Mouse (Mus musculus): ENCODE measurements around the gene Gm5129. TPM values are rescaled to one million over a fixed set of nuclear protein-coding genes. Genes with fewer than 3 reads are reported as not detected.
"Not testable (repeated sequence)": the region's sequence is repeated elsewhere in the genome, so short reads cannot be mapped to it uniquely, and the experiment has no call there.

Gm5129 gene
- not detected for polyA plus RNA-seq (2017; shearing (Covaris generic))

GRCm38 (mm10) chr5:29735557-29736061 is at the start of gene Gm5129, which contains the start of gene Dnajb6:
Gene Gm5129 (minus strand): TSS chr5:29735936.
Gene Dnajb6 (plus strand): TSS chr5:29735688.
- peak; percentile 88 for ATAC-seq

- not testable (repeated sequence) for ATAC-seq
These were observed 49.2 kb upstream of the Gm5129 start for GRCm38 (mm10) chr5:29784906-29785305.

DNA sequence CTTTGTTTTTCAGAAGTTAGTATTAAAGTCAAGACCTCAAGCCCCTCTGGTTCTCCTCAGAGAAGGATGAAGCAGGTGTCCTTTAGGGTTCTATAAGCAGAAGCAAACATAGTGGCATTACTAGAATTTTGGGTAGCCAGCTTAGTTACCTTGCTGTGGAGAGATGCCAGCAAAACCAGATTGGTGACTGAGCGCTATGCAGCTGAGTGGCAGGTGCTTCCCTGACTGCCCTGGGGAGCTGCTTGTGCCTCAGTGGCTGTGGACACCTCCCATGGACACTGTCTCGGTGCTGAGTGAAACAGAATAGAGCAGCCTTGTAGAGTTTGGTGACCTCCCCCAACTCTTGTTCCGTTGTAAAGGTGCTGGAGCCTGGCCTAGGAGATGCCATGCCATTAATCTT is 46.5 kb upstream of the Gm5129 start:
- ATAC-seq: no peak

GRCm38 (mm10) chr5:29779733-29780132 is 44.0 kb upstream of the Gm5129 start:
- ATAC-seq: not testable (repeated sequence)

- no peak for ATAC-seq
These were observed 42.3 kb upstream of the Gm5129 start for GRCm38 (mm10) chr5:29778029-29778428.

DNA sequence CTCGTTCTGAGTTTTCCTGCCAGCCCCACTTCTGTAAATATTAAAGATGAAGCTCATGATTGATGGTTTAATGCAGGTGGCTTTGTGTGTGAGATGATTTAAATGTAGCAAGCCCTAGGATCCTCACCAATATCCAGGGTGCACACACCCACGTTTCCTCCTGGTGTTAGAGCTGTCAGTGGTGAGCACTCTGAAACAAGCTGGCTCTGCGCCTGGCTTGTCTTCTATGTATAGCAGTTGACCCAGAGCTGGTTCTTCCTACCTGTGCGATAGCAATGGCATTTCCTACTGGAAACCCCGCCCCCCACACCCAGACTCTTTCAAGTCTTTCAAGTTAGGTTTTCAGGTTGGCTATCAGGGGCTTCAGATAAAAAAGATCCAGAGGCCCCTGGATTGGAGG is 39.7 kb upstream of the Gm5129 start:
- ATAC-seq: no peak

GRCm38 (mm10) chr5:29773460-29774150 is 37.9 kb upstream of the Gm5129 start:
- no peak for ATAC-seq

DNA sequence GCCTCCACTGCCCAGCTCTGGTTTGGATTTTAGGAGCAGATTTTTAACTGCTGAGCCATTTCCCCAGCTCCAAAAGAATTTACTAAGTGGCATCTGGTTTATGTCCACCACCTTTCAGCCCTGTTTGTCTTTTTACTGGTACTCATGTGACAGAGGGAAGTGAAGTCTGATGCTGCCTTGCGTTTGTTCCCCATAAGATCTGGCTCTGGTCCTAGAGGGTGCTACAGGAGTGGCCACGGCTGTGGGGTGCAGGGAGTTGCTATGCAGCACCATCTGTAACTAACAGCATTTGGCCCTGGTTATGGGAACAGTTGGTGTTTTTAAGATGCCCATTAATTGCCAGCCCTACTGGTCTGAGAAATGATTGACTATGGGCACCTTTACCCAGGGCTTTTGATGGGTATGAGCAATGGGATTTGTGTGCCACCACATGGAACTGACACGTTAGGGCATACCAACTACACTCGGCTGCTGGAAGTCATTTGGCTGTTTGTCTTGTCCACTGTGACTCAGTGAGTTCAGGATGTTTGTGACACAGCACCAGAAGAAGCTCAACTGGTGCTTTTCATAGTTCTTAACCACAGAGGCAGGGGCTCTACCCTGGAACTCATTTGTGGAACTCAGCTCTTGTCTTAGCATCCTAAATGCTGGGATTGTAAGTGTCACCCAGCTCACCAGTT is 37.1 kb upstream of the Gm5129 start:
- no peak for ATAC-seq

DNA sequence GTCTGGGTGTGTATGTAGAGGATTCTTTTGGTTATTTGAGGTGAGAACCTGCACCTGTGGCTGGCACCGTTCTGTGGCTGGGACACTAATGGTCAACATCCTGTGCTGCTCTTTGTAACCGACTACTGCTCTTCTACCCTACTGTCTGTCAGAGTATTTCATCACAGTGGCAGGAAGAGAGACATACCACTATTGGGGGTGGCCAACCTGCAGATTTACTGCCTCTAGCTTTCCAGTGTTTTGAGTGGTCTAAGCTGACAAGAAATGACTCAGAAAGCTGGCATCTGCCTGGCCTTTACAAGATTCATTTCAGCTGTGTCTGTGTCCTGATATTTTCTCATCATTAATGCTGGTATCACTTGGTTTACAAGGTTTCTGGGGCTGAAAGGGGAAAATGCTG is 36.3 kb upstream of the Gm5129 start:
- no peak for ATAC-seq

- no peak for ATAC-seq
These were observed 35.2 kb upstream of the Gm5129 start for GRCm38 (mm10) chr5:29770935-29771334.

GRCm38 (mm10) chr5:29759318-29759717 is 23.6 kb upstream of the Gm5129 start:
- ATAC-seq: no peak

DNA sequence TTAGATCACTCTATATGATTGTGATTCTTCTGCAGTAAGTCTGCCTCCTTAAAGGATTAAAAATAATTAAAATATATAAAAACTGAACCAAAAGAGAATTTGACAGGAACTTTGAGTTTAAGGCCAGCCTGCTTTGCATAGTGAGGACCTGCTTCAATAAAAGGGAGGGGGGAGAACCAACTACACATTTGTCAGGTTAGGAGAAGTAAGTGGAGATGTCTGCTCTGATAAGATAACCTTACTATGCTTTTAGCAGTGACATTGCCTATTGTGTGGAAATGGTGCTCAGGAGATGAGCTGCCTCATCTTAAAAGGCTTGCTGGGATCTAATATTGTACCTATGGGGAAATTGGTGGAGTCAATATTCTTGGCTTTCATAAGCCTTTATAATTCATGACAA is 17.2 kb upstream of the Gm5129 start:
- no peak for ATAC-seq

DNA sequence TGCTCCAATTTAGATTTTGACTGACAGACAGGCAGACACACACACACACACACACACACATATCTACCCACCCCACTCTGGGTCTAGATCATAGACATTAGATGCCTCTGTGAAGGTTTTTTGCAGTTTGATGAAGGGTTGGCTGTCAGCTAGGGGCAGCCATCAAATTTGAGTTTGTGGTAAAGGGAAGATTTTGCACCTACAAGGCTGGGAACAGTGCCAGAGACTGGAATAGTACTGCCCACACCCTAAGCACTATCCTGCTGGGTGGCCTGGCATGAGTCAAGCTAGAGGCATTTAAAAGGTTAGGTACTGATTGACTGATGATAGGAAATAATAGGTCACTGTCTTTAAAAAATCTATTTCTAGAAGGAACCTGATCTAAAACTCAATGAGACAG is 15.6 kb upstream of the Gm5129 start:
- ATAC-seq: no peak

DNA sequence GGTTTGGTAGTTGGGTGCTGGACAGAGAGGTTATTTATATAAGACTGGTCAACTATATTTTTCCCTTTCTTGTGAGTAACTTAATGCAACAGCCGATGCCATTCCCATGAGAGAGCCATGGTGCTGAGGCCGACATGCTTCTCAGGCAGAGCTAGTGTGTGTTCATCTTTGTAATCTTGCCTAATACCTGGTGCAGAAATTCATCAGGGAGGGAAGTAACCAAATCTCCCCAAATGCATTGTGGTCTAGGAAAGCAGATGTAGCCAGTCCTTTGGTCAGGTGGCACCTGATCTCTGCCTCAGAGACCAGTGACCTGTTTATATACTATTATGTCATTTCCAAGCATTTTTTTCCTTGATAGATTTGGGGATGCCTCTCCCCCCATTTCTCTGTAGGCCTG is 11.9 kb upstream of the Gm5129 start:
- no peak for ATAC-seq

DNA sequence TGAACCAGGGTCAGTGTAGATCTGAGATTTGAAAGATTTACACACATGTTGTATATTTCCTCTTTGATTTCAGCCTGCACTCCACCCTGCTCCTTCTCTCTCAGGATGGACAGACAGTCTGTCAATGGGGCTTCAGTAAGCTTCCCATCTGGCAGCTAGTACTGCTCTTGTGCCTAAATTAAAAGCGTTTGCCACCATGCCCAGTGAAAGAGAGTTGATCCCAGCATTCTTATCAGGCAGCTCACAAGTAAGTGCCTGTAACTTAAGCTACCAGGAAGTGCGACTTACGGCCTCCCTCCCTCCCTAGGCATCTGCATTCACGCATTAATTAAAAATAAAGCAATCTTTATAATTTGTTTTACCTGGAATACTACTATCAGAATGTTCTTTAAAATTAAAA is 5.4 kb upstream of the Gm5129 start:
- no peak for ATAC-seq

DNA sequence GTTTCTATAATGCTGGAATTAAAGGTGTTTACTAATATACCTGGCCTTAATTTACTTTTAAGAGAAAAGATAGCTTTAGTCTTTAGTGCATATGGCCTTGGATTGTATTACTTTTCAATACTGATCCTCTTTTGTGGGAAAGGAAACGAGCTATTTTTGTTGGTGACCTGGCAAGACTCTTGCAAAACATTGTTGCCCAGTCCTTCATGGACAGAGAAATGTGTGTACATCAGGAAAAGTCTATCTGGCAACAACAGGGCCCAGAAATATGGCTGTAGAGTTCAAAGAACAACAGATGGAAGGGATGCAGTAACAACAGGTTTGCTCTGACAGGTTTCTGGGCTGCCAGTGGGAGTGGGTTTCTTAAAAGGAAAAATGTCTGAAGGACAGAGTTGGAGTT is 4.9 kb upstream of the Gm5129 start:
- ATAC-seq: no peak

DNA sequence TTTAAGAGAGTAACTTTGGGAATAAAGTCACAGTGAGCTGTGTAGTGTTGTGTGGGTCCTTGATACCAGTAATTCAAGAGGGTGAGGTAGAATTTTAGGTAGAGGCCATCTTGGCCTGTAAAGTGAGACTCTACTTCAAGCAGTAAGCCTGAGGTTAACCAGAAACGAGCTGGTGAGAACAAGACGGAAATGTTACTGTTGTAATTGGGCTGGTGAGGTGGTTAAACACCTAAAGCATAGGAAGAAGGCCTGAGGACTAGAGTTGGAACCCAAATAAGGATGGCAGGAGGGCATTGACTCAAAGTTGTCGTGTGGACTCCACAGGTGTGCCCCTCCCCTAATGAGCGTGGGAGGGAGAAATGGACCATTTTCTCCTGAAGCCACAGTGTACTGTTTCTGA is 2.3 kb upstream of the Gm5129 start:
- ATAC-seq: no peak

- no peak for ATAC-seq
These were observed 1.7 kb upstream of the Gm5129 start for GRCm38 (mm10) chr5:29737471-29737870.

- no peak for ATAC-seq
These were observed 1.2 kb upstream of the Gm5129 start for GRCm38 (mm10) chr5:29736942-29737341.

- peak; percentile 14 for ATAC-seq
These were observed 551 bp upstream of the Gm5129 start for GRCm38 (mm10) chr5:29736073-29736900.

DNA sequence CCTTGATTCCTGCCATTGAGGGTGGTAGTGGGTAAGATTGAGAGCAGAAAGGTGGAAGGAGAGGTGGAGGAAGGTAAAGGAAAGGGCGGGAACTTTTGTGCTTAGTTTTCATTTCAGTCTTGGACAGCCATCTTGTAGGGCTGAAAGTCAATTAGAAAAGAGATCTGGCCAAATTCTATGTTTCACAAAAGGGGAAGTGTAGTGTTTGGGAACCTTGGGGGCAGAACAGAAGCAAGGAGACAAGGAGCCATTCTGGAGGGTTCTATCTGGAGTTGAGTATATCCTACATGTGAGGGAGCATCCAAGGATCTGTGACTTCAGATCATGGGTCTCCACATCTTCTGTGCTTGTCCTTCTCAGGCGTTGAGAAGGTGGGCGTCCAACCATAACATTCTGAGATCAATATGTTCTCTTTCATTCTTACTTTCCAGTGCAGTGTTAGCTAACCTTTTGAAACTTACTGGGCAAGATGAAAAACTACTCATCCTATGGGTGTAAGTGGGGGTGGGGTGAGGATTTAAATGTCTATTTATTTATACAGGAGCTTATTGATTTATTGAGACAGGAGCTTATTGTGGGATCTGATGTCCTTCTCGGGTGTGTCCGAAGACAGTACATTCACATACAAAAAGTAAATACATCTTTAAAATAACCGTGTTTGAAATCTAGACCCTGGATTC is 765 bp downstream of the Gm5129 start:
- no peak for ATAC-seq

GRCm38 (mm10) chr5:29726070-29726469 is 9.7 kb downstream of the Gm5129 start:
- ATAC-seq: not testable (repeated sequence)

GRCm38 (mm10) chr5:29725369-29725768 is 10.4 kb downstream of the Gm5129 start:
- ATAC-seq: no peak

Measured in inflammation-experienced regulatory T-cells, adult 6 months (primary cell).